Mouse (Mus musculus): ENCODE measurements around the gene Mars2.

DNA sequence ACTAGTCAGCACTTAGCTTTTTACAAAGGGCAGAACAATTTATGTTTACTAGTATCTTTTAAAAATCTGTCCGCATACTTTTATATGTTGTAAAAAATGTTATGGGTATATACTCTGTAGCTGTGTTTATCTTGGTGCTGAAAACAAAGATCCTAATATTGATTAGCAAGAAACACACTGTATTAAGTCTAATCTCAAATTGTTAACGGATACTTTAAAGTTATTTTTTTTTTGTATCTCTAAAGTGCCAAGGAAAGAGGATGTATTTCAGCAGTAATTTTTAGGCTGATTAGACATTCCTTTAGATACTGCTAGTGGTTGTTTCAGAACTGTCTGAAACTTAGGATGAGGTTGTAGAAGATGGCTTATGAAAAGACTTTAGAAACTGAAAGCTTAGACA is 9.4 kb downstream of the Mars2 start:
- TF ChIP-seq CTCF (IDR thresholded peaks at IDR 0.05; ENCODE audit: borderline replicate concordance, extremely low read depth, insufficient read depth, insufficient read length) (no peak), POLR2A (IDR thresholded peaks at IDR 0.05; ENCODE audit: borderline replicate concordance, extremely low read depth, insufficient read depth, insufficient read length, poor library complexity, severe bottlenecking) (no peak)

Measured in brain, embryonic 14.5 days (tissue).